Comparison of ENCODE assay signal across 9 mouse cellular contexts in the genomic region with DNA sequence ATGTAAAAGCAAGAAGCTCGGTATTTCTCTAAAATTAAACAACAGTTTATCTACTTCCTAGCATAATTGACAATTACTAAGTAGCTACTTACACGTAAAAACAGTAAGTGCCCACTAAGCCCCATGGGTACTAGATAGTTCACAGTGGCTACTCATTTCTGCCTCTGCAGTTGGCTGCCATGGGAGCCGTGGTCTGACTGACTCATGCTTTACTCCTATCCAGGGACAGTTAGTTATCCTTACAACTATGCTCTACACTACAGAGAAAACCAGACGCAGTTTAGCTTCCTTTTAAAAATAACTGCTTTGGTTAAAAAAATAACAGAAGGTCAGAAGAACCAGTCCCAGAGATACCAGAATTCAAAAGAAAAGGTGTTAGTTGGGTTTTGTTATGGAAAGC. TPM values are rescaled to one million over a fixed set of nuclear protein-coding genes. Genes with fewer than 3 reads are reported as not detected.
"Had no signal": no experiment of that assay in that cellular context is flagged by ENCODE, and none has a peak within 500 bp of the region (broad histone marks: within the 10 kb centered on the region; RNA-seq: fewer than 3 reads in every experiment).

No protein-coding gene starts in this region.

- H3K27me3 ChIP-seq: lung, embryonic 15.5 days; midbrain, embryonic 12.5 days; midbrain, embryonic 15.5 days; neural tube, embryonic 12.5 days; stomach, embryonic 15.5 days had no signal

- H3K9me3 ChIP-seq: lung, embryonic 15.5 days; midbrain, embryonic 10.5 days; midbrain, embryonic 12.5 days; midbrain, embryonic 15.5 days; neural tube, embryonic 12.5 days; stomach, embryonic 15.5 days had no signal

- H3K27ac ChIP-seq: liver, embryonic 14.5 days; lung, embryonic 15.5 days; midbrain, embryonic 10.5 days; midbrain, embryonic 12.5 days; midbrain, embryonic 15.5 days; neural tube, embryonic 12.5 days; stomach, embryonic 15.5 days; stomach, postnatal 0 days had no signal

- H3K4me2 ChIP-seq: lung, embryonic 15.5 days; midbrain, embryonic 12.5 days; midbrain, embryonic 15.5 days; neural tube, embryonic 12.5 days; stomach, embryonic 15.5 days had no signal

- H3K9ac ChIP-seq: liver, embryonic 14.5 days; lung, embryonic 15.5 days; midbrain, embryonic 12.5 days; midbrain, embryonic 15.5 days; neural tube, embryonic 12.5 days; stomach, embryonic 15.5 days had no signal

- H3K4me1 ChIP-seq: lung, embryonic 15.5 days; midbrain, embryonic 10.5 days; midbrain, embryonic 12.5 days; neural tube, embryonic 12.5 days; stomach, embryonic 15.5 days had no signal

- H3K4me3 ChIP-seq: lung, embryonic 15.5 days; midbrain, embryonic 10.5 days; midbrain, embryonic 12.5 days; midbrain, embryonic 15.5 days; neural tube, embryonic 12.5 days; stomach, embryonic 15.5 days had no signal

RNA-seq across cellular contexts. Expression of a gene that starts 44.1 kb away (rescaled TPM):
- total RNA-seq: megakaryocyte-erythroid progenitor cell, adult 5-6 weeks had no signal
